Mouse (Mus musculus): ENCODE results near the gene Qars. TPM values are rescaled to one million over a fixed set of nuclear protein-coding genes. Genes with fewer than 3 reads are reported as not detected.
A peak's percentile ranks its signal among the peaks of the same experiment; 100 is the strongest.

Qars gene
- polyA plus RNA-seq, 1 experiment from 2014 or later: 61.6 TPM

- peaks cover 11% of the 10 kb centered on the region for H3K4me1 ChIP-seq (replicated peaks; ENCODE audit: control insufficient read depth, insufficient read depth, low read length)
- no peak overlapping the region for H3K9ac ChIP-seq
- no peaks in the 10 kb centered on the region for H3K27me3 ChIP-seq (ENCODE audit: control insufficient read depth, insufficient read depth, low read length)
- H3K4me3 ChIP-seq (replicated peaks; ENCODE audit: low read length): no peak overlapping the region
- DNase-seq (ENCODE audit: low spot score) (no peak), ATAC-seq (ENCODE audit: low FRiP score) (no peak)
- H3K36me3 ChIP-seq (replicated peaks; ENCODE audit: control insufficient read depth, insufficient read depth): peaks cover 81% of the 10 kb centered on the region
- no peaks in the 10 kb centered on the region for H3K9me3 ChIP-seq (ENCODE audit: control insufficient read depth, low read length)
- H3K27ac ChIP-seq: no peak overlapping the region
- no peak overlapping the region for H3K4me2 ChIP-seq (replicated peaks)
- 94% methylated on average over 4 of the region's 4 CpGs for WGBS
Observed at GRCm38 (mm10) chr9:108559169-108559568, 51.7 kb downstream of the Qars start.

DNA sequence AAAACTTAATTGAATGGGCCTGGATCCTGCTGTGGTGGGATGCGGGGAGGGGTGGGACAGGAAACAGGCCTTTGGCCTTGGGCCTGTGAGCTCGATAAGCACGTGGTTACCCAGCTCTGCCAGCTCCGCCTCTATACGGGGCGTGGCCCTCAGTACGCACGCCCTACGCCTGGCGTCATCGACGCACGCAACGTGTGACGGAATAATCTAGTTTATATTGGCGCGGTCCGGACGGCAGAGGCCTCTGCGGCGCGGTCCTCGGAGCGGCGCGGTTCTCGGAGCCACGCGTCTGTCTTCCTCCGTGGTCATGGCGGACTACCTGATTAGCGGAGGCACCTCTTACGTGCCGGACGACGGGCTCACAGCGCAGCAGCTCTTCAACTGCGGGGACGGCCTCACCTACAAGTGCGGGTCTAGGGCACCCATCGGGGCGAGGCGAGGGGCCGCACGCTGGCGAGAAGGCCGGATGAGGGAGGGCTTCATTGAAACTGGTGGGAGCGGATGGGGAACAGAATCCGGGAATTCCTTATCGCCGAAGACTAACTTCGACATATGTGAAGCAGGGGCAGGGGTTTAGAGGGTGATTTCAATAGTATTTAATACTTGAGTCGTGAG lies 52.8 kb downstream of the Qars start, which contains the start of gene Impdh2:
TSS of gene Impdh2 (plus strand) at position 60 of the 615 bp plus-strand sequence.
- Histone ChIP-seq H3K4me3 (replicated peaks; ENCODE audit: low read length) (peak within 1 kb of the TSS; percentile 53), H3K9ac (peak within 1 kb of the TSS; percentile 65), H3K9me3 (ENCODE audit: control insufficient read depth, low read length) (no peaks in the 10 kb centered on the region), H3K27ac (peak within 1 kb of the TSS; percentile 76), H3K27me3 (ENCODE audit: control insufficient read depth, insufficient read depth, low read length) (no peaks in the 10 kb centered on the region), H3K4me2 (replicated peaks) (peak within 1 kb of the TSS; percentile 90), H3K36me3 (replicated peaks; ENCODE audit: control insufficient read depth, insufficient read depth) (peaks cover 81% of the 10 kb centered on the region), H3K4me1 (replicated peaks; ENCODE audit: control insufficient read depth, insufficient read depth, low read length) (peaks cover 11% of the 10 kb centered on the region)
- under 1% methylated on average over 53 of the region's 53 CpGs for WGBS
- ATAC-seq (ENCODE audit: low FRiP score): peak; percentile 99
- peak; percentile 99 for DNase-seq (ENCODE audit: low spot score)

- Histone ChIP-seq H3K27ac (no peak overlapping the region), H3K9ac (no peak overlapping the region), H3K4me1 (replicated peaks; ENCODE audit: control insufficient read depth, insufficient read depth, low read length) (peaks cover 30% of the 10 kb centered on the region), H3K4me3 (replicated peaks; ENCODE audit: low read length) (no peak overlapping the region), H3K9me3 (ENCODE audit: control insufficient read depth, low read length) (no peaks in the 10 kb centered on the region), H3K27me3 (ENCODE audit: control insufficient read depth, insufficient read depth, low read length) (no peaks in the 10 kb centered on the region), H3K36me3 (replicated peaks; ENCODE audit: control insufficient read depth, insufficient read depth) (peaks cover 57% of the 10 kb centered on the region), H3K4me2 (replicated peaks) (no peak overlapping the region)
- WGBS: 96% methylated on average over 8 of the region's 8 CpGs
- DNase-seq (ENCODE audit: low spot score) (no peak), ATAC-seq (ENCODE audit: low FRiP score) (no peak)
Observed at GRCm38 (mm10) chr9:108563671-108564070, 56.2 kb downstream of the Qars start.

- peaks cover 30% of the 10 kb centered on the region for H3K4me1 ChIP-seq (replicated peaks; ENCODE audit: control insufficient read depth, insufficient read depth, low read length)
- H3K36me3 ChIP-seq (replicated peaks; ENCODE audit: control insufficient read depth, insufficient read depth): peaks cover 52% of the 10 kb centered on the region
- no peaks in the 10 kb centered on the region for H3K27me3 ChIP-seq (ENCODE audit: control insufficient read depth, insufficient read depth, low read length)
- no peak overlapping the region for H3K4me3 ChIP-seq (replicated peaks; ENCODE audit: low read length)
- DNase-seq (ENCODE audit: low spot score) (no peak), ATAC-seq (ENCODE audit: low FRiP score) (no peak)
- H3K9ac ChIP-seq: no peak overlapping the region
- H3K27ac ChIP-seq: no peak overlapping the region
- H3K4me2 ChIP-seq (replicated peaks): no peak overlapping the region
- 86% methylated on average over 7 of the region's 7 CpGs for WGBS
- H3K9me3 ChIP-seq (ENCODE audit: control insufficient read depth, low read length): no peaks in the 10 kb centered on the region
Observed at GRCm38 (mm10) chr9:108564131-108564530, 56.6 kb downstream of the Qars start.

Other genes starting within 250 kb of the Qars start
- 76.7 and 83.0 TPM in 2 replicates for gene Dag1, start 243.7 kb upstream of the Qars start, polyA plus RNA-seq (2014; fragmentation: Nextera tagmentation; extraction: Ambion mirVana)
- 136 and 137 TPM in 2 replicates for gene Nicn1, start 217.3 kb upstream of the Qars start, polyA plus RNA-seq (2014; fragmentation: Nextera tagmentation; extraction: Ambion mirVana)
- 18.6 and 24.4 TPM in 2 replicates for gene Amt, start 210.9 kb upstream of the Qars start, polyA plus RNA-seq (2014; fragmentation: Nextera tagmentation; extraction: Ambion mirVana)
- gene Rhoa, start 201.6 kb upstream of the Qars start, polyA plus RNA-seq (2014; fragmentation: Nextera tagmentation; extraction: Ambion mirVana): 206 and 214 TPM in 2 replicates
- 49.5 and 59.9 TPM in 2 replicates for gene Tcta, start 201.5 kb upstream of the Qars start, polyA plus RNA-seq (2014; fragmentation: Nextera tagmentation; extraction: Ambion mirVana)
- gene Gpx1, start 168.8 kb upstream of the Qars start, polyA plus RNA-seq (2014; fragmentation: Nextera tagmentation; extraction: Ambion mirVana): 462 and 488 TPM in 2 replicates
- 127 TPM in 2 replicates for gene Usp4, start 159.9 kb upstream of the Qars start, polyA plus RNA-seq (2014; fragmentation: Nextera tagmentation; extraction: Ambion mirVana)
- 1.7 and 2.2 TPM in 2 replicates for gene 1700102P08Rik, start 114.9 kb upstream of the Qars start, polyA plus RNA-seq (2014; fragmentation: Nextera tagmentation; extraction: Ambion mirVana)
- 1.6 TPM in 2 replicates for gene Ccdc36, start 79.2 kb upstream of the Qars start, polyA plus RNA-seq (2014; fragmentation: Nextera tagmentation; extraction: Ambion mirVana)
- gene BC048562, start 71.2 kb upstream of the Qars start, polyA plus RNA-seq (2014; fragmentation: Nextera tagmentation; extraction: Ambion mirVana): not detected in 2 replicates
- gene Ccdc71, start 47.2 kb upstream of the Qars start, polyA plus RNA-seq (2014; fragmentation: Nextera tagmentation; extraction: Ambion mirVana): 44.9 and 51.4 TPM in 2 replicates
- 52.8 and 57.2 TPM in 2 replicates for gene Klhdc8b, start 46.1 kb upstream of the Qars start, polyA plus RNA-seq (2014; fragmentation: Nextera tagmentation; extraction: Ambion mirVana)
- gene Lamb2, start 28.0 kb upstream of the Qars start, polyA plus RNA-seq (2014; fragmentation: Nextera tagmentation; extraction: Ambion mirVana): 18.9 and 19.4 TPM in 2 replicates
- gene Usp19, start 17.1 kb upstream of the Qars start, polyA plus RNA-seq (2014; fragmentation: Nextera tagmentation; extraction: Ambion mirVana): 64.9 and 69.7 TPM in 2 replicates
- gene Qrich1, start 9.1 kb downstream of the Qars start, polyA plus RNA-seq (2014; fragmentation: Nextera tagmentation; extraction: Ambion mirVana): 119 and 128 TPM in 2 replicates
- gene Impdh2, start 52.6 kb downstream of the Qars start, polyA plus RNA-seq (2014; fragmentation: Nextera tagmentation; extraction: Ambion mirVana): 107 and 110 TPM in 2 replicates
- gene Ndufaf3, start 59.7 kb downstream of the Qars start, polyA plus RNA-seq (2014; fragmentation: Nextera tagmentation; extraction: Ambion mirVana): 80.9 and 93.2 TPM in 2 replicates
- gene Dalrd3, start 62.2 kb downstream of the Qars start, polyA plus RNA-seq (2014; fragmentation: Nextera tagmentation; extraction: Ambion mirVana): 241 and 242 TPM in 2 replicates
- 240 and 242 TPM in 2 replicates for gene Wdr6, start 71.0 kb downstream of the Qars start, polyA plus RNA-seq (2014; fragmentation: Nextera tagmentation; extraction: Ambion mirVana)
- gene P4htm, start 90.0 kb downstream of the Qars start, polyA plus RNA-seq (2014; fragmentation: Nextera tagmentation; extraction: Ambion mirVana): 29.7 and 33.2 TPM in 2 replicates
- 37.7 and 44.0 TPM in 2 replicates for gene Arih2, start 141.7 kb downstream of the Qars start, polyA plus RNA-seq (2014; fragmentation: Nextera tagmentation; extraction: Ambion mirVana)
- 25.6 and 31.4 TPM in 2 replicates for gene Slc25a20, start 154.4 kb downstream of the Qars start, polyA plus RNA-seq (2014; fragmentation: Nextera tagmentation; extraction: Ambion mirVana)
- gene Prkar2a, start 181.6 kb downstream of the Qars start, polyA plus RNA-seq (2014; fragmentation: Nextera tagmentation; extraction: Ambion mirVana): 70.8 and 82.7 TPM in 2 replicates